Mouse (Mus musculus): ENCODE results near the gene Tmem135. TPM values are rescaled to one million over a fixed set of nuclear protein-coding genes. Genes with fewer than 3 reads are reported as not detected.

The Tmem135 gene
- total RNA-seq, 2 experiments from 2014 or later = 43.3 to 51.3 TPM

DNA sequence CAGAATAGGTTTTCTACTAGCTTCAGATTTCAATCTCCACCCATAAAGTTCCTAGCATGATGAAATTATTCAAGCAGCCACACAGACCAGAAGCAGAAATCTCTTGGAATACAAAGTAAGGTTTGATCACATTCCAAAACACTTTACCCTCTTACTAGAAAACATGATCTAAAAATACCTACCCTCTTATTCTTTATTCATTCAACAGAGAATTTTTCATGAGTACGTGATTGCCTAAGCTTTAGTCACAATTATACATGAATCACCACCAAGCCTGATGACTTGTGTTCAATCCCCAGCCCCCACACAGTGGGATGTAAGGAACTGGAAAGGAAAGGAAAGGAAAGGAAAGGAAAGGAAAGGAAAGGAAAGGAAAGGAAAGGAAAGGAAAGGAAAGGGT is 136.5 kb downstream of the Tmem135 start:
- intact Hi-C loops (cut with DNase I) = loop anchor here (2.0 to 5.0 kb wide), 2 partner anchors 71 to 140 kb away; no protein-coding TSS in a partner anchor

DNA sequence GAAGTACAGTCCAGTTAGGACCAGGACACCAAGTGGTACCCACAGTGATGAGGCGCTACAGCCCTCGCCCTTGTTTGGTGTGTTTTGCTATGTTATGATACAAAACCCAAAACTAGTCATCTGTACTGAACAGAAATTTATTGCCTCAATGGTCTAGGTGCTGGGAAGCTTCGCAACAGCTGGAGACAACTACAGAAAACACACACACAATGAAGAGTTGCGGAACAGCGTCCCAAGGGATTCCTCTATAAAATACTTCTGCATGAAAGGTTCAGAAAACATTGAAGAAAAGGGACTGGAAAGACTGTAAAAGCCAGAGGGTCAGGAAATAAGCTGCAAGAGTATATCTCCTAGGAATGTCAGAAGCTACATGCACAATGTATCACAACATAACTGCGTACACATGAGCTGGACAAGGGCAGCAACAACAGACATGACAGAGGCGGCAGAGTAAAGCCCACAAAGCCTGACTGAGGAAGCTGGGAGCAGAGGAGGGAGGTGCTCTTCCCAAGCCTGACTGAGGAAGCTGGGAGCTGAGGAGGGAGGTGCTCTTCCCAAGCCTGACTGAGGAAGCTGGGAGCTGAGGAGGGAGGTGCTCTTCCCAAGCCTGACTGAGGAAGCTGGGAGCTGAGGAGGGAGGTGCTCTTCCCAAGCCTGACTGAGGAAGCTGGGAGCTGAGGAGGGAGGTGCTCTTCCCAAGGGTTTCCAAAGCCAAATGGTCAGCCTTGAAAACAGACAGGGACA is 137.8 kb downstream of the Tmem135 start:
- intact Hi-C loops (cut with DNase I) = loop anchor here (2.0 to 5.0 kb wide), 2 partner anchors 73 to 141 kb away; no protein-coding TSS in a partner anchor

More for the DNA sequence above, 136.5 kb downstream of the Tmem135 start:
- no peak for DNase-seq

DNA sequence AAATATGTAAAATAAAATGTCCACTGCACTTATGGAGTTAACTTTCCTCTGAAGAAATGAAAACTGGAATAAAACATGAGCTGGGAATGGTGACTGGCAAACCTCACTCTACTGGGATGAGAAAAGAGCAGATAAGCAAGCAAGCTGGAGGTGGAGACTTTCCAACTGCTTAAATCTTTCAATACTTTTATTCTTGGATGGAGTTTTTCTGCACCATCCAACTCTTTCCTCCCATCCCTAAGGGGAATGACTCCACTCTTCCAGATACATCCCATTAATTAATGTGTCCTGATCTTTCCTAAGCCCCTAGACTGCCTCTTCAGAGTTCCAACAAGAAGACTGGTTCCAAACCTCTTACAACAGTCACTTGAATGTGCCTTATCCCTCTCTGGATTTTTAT is 143.1 kb downstream of the Tmem135 start:
- intact Hi-C loops (cut with DNase I) = loop anchor here (5.0 kb wide), 1 partner anchor 84 kb away; no protein-coding TSS in a partner anchor

More for the DNA sequence above, 137.8 kb downstream of the Tmem135 start:
- no peak for DNase-seq

DNA sequence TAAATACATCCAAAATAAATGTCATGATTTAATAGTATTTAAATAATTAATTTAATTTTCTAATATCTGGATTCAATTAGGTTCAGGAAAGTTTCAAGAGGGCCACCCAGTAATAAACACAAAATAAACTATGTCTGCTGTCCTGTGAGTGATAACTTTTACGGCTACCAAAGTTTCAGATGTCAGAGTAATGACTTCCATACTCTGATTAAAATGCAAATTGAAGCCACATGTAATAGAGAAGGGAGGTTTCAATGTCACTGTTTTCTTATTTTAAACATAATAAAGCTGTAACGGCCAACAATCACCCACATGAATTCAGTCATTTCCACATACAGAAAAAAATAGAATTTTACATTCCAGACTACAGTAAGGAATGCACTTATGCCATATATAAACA is 145.2 kb downstream of the Tmem135 start:
- intact Hi-C loops (cut with DNase I) = no loop called here
- no peak for DNase-seq

More for the DNA sequence above, 143.1 kb downstream of the Tmem135 start:
- DNase-seq = no peak

DNA sequence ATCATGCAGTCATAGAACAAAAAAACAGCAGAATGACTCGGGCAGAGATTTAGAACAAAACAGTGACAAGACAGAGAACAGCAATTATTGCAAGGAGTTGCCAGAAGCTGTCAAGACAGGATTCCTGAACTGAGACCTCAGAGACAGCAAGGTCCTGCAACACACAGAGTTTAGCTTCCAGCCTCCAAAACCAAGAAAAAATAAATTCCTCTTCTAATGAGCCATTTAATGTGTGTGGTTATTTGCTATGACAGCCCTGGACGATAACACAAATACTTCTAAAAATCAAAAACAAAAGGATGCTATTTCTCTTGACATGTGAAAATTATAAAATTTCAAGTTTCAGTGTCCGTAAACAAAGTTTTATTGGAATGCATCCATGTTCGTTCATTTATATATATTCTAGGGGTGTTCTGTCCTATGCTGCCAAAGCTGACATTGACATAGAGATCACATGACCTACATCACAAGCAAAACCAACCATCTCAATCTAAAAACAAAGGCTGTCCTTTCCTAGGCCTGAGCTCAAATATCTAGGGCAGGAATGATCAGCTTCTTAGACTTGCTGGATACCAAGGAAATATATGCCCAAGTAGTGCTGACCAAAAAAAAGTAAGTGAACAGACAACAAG is 146.0 kb downstream of the Tmem135 start:
- intact Hi-C loops (cut with DNase I) = no loop called here

DNA sequence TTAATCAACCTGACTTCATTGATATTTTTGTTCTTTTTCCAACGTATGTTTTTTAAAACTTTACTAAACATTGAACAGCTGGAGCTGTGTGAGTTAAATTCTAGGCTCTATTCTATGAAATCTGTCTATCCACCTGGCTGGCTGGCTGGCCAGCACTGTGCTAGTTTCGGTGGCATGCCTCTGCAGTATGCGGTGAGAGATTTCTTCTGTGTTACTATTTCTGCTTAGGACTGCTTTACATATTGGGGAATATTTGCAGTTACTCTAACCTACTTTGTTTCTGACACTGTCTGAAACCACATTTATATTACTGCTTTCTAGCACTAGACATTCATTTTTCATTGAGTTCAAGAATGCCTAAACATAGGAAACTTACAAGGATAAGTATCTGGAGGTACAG is 150.2 kb downstream of the Tmem135 start:
- intact Hi-C loops (cut with DNase I) = no loop called here

More for the DNA sequence above, 146.0 kb downstream of the Tmem135 start:
- DNase-seq = no peak

DNA sequence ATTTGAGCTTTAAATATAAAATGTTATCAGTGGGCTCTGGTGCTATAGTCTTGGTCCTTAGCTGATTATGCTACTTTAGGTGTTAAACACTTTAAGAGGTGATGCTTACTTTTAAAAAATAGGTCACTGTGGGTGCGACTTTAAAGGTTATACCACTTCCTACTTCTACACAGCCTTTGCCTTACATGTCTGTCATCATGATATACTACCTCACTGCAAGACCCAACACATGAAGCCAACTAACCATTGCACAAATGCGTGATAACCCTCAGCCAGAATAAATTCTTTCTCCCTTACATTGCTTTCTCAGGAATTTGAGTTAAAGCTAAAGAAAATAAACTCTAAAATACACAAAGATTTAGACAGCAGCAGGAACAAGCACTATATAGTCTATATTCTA is 150.7 kb downstream of the Tmem135 start:
- DNase-seq = no peak
- intact Hi-C loops (cut with DNase I) = no loop called here

More for the DNA sequence above, 150.2 kb downstream of the Tmem135 start:
- DNase-seq = no peak

DNA sequence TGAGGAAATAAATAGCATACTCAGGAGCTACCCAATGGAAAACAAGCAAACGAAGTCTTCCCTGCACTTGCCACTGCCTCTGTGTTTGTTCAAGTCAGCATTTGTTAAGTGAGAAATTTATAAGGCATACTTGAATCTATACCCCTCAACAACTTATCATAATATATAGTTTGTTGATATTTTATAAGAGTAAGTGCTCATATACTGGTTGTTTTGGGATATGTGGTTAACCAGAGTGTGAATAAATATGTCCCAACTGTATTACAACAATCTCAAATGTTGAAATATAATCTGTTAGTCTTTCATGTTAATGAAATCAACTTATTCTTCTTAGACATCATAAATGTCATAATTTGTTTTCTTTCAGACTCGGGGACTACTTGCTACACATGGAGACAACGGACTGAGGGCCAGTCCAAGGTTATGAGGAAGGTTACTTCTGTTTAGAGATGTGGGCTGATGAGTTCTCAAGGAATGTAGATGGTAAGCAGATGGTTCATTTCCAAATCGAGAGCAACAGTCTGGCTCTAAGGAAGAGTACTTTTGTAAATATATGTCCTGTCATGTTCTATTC is 152.1 kb downstream of the Tmem135 start:
- intact Hi-C loops (cut with DNase I) = no loop called here
- DNase-seq = no peak

DNA sequence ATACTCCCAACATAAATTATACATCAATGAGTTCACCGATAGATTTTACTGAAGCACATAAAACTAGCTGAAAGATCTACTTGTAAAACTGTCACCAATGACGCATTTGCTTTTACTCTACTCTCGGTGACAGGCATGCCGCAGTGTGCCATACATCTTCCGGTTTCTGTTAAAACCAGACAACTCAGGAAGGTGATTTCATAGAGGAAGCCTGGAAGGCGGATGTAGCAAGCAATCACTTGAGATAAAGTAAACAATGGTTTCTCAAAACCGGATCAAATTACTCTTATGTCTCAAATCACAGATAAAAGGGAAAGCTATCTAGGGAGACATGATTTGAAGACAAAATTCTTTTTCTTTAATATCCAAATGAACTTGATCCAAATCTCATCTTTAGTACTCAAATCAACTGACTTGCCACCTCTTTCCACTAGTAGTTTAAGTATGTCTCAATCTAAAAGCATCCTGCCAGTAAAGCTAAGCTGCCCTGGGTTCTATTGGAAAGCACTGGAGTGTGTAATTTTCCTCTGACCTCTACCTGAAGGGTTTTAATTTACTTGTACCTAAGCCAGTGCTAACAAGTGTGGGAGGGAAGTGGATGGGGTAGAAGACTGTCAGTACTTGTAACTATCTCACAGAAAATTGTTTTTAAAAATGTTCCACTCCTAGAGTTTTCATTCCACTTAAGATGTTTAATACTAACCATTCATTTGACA is 155.7 kb downstream of the Tmem135 start:
- no peak for DNase-seq
- intact Hi-C loops (cut with DNase I) = no loop called here

DNA sequence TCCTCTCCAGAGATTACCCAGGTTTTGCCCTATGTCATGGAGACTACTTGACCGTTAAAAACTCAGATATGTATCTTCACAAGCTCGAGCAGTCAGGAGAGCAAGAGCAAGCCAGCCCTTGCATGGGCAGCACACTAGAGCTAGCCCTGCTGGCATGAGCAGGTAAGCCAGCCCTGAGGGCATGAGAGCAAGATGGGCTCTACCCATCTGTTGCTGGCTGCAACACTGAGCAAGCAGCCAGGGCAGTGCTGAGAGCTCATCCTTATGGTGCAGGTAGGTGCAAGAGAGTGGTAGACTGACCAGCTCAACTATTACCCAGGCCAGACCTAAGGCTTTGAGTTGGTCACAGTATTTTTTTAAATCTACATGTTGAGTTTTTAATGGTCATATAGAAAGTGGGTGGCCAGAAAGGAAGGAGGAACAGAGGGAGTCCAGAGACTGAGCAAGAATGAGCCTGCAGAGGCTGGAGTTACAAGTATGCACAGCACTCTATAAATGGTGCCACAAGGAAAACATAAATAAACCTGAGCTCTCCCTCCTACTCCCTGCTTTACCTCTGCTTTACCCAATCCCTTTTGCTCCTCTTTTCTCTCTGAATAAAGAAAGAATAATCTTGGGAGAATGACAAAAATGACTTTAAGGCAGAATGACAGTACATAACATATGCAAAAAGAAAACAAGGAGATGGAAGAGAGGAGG is 156.9 kb downstream of the Tmem135 start:
- intact Hi-C loops (cut with DNase I) = no loop called here
- DNase-seq = no peak

DNA sequence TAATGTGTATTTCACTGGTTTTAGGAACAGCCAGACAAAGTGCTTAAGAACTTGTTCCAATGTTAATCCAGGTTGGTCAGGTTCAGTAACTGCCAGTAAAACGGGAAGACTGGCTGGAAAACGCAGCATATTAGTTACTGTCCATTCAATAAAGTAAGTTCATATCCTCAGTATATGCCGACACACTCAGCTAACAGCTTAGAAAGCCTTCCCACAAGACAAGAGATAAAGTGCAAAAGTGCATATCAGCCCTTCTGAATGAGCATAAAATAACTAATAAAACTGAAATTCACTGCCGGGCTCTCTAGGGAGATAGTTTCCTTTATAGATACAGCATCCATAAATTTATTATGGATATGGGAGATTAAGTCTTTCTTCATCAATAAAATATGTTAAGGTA is 161.5 kb downstream of the Tmem135 start:
- no peak for DNase-seq
- intact Hi-C loops (cut with DNase I) = no loop called here

DNA sequence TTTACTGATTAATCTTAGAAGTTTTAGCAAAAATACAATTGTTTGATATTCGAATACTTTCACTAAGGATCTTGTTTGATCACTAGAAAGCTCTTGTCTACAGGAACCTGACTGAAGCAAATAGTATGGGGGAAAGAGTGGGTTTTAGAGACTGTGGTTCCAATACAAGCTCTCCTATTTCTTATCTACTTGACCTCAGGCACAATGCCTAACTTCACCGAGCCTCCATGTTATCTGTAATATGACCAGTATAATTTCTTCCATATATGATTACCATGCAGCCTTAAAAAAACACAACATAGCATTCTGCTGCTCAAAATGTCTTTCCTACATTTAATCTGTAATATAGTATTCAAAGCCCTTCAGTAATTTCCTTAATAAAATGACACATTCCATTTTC is 161.9 kb downstream of the Tmem135 start:
- no peak for DNase-seq
- intact Hi-C loops (cut with DNase I) = no loop called here

DNA sequence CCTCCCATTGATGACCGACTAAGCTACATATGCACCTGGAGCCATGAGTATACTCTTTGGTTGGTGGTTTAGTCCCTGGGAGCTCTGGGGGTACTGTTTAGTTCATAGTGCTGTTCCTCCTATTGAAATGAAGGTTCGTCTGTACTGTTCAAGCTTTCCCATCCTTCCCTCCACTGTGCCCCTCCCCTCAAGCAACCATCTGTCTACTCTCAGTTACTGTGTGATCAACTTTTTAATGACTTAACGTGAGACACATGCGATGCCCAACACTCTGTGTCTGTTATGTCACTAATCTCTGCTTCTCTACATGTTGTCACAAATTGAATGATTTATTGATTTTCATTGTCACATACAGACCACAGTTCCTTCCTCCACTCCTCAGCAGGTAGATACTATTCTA is 164.4 kb downstream of the Tmem135 start:
- no peak for DNase-seq
- intact Hi-C loops (cut with DNase I) = no loop called here

DNA sequence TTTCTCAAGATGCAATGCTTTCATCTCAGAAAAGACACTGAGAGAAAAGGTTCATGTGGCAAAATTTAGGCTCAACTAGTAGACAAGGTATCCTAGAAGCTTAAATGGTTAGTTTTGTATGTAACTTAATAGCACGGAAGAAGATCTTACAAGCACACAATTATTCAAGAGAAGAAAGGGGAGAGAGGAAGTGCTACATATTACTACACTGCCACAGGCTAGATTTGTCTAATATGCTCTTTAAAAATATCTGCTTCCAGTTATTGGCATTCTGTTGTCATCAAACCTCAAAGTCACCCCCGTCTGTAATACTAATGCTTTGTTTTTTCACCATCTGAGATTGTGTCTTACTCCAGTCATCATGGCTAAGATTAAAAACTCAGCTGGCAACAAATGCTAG is 167.4 kb downstream of the Tmem135 start:
- DNase-seq = no peak
- intact Hi-C loops (cut with DNase I) = no loop called here

DNA sequence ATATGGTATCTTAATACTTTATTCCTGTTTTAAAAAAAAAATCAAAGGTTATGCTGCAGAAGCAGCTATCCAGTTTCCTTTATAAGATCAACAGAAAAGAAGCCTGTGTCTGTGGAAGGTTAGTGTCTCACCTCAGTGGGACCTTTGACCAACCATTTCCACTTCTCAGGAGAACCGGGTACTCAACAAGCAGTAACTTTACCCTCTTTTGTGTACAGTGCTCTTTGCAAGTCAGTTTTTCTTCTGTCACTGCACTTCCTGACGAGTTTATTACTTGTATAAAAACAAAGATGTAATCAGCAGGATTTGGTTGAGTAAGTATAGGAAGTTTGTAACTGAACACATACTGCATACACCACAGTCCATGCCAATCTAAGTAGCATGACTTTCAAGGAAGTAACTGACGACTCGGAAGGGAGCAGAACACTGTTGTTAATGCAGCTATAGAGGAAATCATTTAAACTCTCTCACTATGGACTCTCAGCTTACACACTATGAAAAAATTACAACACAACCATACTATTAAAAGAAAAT is 168.0 kb downstream of the Tmem135 start:
- intact Hi-C loops (cut with DNase I) = no loop called here
- no peak for DNase-seq

DNA sequence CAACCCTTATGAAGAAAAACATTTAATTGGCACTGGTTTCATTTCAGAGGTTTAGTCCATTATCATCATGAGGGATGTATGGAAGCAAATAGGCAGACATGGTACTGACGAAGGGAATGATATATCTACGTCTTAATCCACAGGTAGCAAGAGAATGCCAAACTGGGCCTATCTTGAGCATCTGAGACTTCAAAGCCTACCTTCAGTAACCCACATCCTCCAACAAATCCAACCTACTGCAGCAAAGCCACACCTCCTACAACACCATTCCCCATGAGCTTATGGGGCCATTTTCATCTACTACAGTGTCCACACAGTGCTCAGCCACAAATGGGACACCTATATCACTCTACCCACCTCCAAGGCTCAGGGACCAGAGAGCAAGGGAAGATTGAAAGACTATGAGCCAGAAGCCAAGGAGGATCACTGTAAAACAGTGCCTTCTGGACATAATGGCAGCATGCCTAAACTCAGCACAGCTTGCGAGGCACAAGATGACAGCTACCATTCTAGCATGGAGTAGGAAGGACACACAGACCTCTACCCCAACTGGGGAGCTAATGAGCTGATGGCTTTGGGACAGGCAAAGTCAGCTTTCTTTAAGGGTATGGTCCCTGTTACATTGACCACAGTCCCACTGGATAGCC is 171.4 kb downstream of the Tmem135 start:
- intact Hi-C loops (cut with DNase I) = no loop called here

DNA sequence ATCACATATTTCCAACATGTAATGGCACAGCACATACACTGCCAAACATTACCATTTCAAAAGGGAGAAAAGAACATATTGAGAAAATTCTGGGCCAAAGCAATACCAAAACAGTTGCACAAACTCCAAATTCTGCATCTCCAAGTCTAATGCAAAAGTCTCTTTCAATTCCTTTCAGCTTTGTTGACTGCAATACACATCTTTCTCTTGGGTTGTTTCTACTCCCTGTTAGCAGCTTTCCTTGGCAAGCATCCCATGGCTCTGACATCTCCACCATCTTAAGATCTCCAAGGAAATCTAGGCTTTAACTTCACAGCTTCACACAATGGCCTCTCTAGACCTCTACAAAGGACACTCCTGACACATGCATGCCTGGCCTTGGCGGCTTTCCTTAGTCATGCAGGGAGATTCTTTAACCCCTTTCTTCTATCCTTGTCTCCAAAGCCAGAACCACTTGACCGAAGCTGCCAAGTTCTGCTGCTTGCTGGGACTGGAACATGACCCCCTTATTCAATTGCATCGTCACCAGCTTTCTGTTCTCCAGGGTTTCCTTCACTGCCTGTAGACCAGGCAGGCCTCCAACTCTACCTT is 172.7 kb downstream of the Tmem135 start:
- no peak for DNase-seq
- intact Hi-C loops (cut with DNase I) = no loop called here

More for the DNA sequence above, 171.4 kb downstream of the Tmem135 start:
- no peak for DNase-seq

DNA sequence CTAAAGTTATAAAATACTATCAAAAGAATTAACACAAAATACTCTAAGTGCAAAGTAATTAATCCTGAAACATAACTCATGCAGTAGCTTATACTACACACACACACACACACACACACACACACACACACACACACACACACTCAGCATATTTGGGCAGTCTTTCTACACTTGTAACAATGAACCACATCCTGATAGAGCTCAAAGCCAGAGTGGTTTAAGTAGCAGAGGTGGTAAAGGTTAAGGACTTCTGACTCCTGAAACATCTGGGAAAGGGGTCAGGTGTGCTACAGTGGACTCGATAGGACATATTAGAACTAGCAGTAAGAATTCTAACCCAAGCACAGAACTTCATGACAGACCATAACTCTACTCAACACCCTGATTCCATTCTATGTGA is 181.4 kb downstream of the Tmem135 start:
- DNase-seq = no peak
- intact Hi-C loops (cut with DNase I) = no loop called here

DNA sequence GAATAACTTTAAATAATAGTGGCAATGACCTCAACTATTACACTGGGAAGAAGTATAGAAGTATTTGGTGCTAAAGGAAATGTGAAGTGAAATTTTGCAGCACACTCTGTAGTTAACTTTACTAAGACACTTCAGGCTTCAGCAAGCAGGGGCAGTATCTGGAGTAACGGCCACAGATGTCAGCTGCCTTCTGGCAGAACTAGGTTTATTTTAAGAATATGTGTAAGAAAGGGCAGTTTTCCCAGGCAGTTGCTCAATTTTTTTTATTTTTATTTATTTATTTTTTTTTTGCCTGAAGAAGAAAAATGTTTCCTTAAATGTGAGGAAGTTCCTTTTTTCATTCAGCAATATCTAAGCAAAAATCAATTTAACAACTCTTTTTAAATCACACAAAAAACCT is 187.4 kb downstream of the Tmem135 start:
- DNase-seq = no peak
- intact Hi-C loops (cut with DNase I) = no loop called here
